Mouse (Mus musculus): Measurements from ENCODE around the gene Serinc4.
A peak's percentile ranks its signal among the peaks of the same experiment; 100 is the strongest.
"Not testable (repeated sequence)": the region's sequence is repeated elsewhere in the genome, so short reads cannot be mapped to it uniquely, and the experiment has no call there.

Gene Serinc4

GRCm38 (mm10) chr2:121456692-121457642 is at the start of gene Serinc4:
Serinc4 (minus strand) TSS chr2:121456781.
- DNase-seq (ENCODE audit: low spot score in 2 of 2) = peak; percentile 92 to 93

GRCm38 (mm10) chr2:121501550-121501949 is 45.0 kb upstream of the Serinc4 start:
- not testable (repeated sequence) for DNase-seq (ENCODE audit: low spot score in 2 of 2)

GRCm38 (mm10) chr2:121484403-121484802 is 27.8 kb upstream of the Serinc4 start:
- not testable (repeated sequence) for DNase-seq (ENCODE audit: low spot score in 2 of 2)

- DNase-seq (ENCODE audit: low spot score in 2 of 2) = no peak
These were observed 27.0 kb upstream of the Serinc4 start for GRCm38 (mm10) chr2:121483576-121483975.

- not testable (repeated sequence) for DNase-seq (ENCODE audit: low spot score in 2 of 2)
These were observed 24.3 kb upstream of the Serinc4 start for GRCm38 (mm10) chr2:121480916-121481315.

GRCm38 (mm10) chr2:121480498-121480897 is 23.9 kb upstream of the Serinc4 start:
- DNase-seq (ENCODE audit: low spot score in 2 of 2) = peak; percentile 8 to 39

DNA sequence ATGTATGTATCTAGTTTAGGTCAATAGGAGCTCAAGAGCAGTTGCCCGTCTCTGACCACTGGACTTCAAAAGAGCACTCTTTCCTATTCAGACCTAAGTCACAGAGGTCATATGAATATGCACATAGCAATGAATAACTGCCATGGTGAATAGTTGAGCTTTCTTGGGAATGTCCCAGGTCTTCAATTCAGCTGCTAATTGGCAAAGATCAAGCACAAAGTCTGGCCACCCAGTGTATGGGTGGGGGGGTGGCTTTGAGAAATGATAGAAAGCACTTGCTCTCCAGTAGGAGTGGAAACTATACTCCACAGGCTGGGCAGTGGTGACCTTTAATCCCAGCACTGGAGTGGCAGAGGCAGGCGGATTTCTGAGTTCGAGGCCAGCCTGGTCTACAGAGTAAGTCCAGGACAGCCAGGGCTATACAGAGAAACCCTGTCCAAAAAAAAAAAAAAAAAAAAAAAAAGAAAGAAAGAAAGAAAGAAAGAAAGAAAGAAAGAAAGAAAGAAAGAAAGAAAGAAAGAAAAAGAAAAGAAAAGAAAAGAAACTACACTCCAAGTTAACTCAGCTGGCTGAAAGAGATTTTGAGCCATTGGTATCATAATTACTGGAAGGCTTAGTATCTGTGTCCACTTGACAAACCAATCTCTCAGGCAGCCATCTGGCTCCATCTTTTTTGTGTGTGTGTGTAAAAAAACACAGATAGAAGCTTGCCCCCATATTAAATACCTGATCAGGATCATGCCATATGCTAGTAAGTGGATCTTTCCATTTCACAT is 21.1 kb upstream of the Serinc4 start:
- DNase-seq (ENCODE audit: low spot score in 2 of 2) = no peak

- not testable (repeated sequence) for DNase-seq (ENCODE audit: low spot score in 2 of 2)
These were observed 18.7 kb upstream of the Serinc4 start for GRCm38 (mm10) chr2:121475306-121475705.

DNA sequence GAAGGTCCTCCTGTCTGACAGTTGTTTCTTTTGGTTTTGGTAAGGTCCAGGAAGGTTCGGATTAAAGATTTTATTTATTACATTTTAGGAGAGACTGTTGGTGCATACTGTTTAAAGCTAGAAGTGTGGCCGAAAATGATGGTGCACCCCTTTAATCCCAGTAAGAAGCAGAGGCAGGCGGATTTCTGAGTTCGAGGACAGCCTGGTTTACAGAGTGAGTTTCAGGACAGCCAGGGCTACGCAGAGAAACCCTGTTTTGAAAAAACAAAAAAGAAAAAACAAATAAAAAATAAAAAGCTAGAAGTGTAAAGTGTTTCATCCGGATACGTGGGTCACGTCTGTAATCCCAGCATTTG is 17.6 kb upstream of the Serinc4 start:
- DNase-seq (ENCODE audit: low spot score in 2 of 2) = no peak

DNA sequence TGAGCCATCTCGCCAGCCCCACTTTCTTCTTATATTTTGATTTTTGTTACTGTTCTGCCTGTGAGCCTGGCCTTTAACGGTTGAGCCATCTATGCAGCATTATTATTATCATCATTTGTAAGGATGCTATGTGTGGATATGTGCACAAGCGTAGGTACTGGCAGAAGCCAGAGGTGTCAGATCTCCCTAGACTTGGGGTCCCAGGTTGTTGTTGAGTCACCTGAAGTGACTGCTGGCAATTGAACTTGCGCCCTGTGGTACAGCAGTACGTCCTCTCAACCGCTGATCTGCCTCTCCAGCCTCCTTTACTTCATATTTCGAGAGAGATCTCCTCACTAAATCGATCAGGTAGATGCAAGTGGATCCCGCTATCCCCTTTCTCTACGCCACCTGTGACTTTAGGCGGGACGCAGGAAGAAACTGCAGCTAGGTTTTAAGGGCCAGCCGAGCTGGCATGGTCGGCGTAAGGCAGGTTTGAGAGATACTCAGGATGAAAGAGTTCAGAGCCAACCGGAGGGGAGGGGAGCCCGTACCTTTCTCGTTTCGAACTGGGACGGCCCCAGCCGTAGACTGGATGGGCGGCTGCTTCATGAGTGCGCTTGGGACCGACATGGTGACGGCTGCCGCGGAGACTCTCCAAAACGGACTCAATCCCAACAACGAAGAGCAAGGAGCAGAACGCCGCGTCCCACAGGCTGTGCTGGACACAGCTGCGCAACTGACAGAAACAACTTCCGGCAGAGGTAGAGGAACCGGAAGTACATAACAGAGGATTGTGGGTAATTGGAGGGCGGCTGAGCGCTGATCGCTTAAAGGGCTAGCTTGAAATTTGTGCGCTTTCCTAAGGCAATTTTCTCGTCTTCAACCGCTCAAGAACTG is 17.0 kb upstream of the Serinc4 start, which contains the start of gene Mfap1b:
Mfap1b (minus strand) TSS at position 767 of the 879 bp plus-strand sequence.
- peak; percentile 80 to 83 for DNase-seq (ENCODE audit: low spot score in 2 of 2)

DNA sequence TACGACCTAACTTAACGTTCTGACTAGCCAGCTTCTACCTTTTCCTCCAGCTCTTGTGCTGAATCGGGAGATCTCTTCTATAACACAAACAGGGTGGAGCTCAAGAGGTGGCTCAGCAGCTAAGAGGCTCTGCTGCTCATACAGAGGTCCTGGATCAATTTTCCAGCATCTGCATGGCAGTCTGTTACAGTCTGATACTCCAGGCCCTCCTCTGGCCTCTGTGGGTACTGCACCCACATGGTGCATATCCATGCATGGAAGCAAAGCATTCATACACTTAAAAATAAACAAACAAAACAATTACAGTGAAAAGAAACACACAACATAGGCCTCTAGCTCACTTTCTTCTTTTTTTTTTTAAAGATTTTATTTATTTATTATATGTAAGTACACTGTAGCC is 16.2 kb upstream of the Serinc4 start:
- not testable (repeated sequence) for DNase-seq (ENCODE audit: low spot score in 2 of 2)

DNA sequence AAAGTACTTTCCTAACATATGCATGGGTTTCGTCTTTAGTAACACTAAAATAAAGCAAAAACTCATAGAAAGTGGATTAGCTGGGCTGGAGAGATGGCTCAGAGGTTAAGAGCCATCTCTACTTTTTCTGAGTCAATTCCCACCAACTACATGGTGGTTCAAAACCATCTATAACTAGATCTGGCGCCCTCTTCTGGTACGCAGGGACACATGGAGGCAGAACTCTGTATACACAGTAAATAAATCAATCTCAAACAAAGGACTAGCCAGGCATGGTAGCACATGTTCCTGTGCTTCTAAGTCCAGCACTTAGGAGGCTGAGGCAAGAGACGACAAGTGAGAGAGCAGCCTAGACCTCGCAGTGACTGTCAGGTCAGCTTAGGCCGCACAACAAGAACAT is 12.4 kb upstream of the Serinc4 start:
- DNase-seq (ENCODE audit: low spot score in 2 of 2) = not testable (repeated sequence)

DNA sequence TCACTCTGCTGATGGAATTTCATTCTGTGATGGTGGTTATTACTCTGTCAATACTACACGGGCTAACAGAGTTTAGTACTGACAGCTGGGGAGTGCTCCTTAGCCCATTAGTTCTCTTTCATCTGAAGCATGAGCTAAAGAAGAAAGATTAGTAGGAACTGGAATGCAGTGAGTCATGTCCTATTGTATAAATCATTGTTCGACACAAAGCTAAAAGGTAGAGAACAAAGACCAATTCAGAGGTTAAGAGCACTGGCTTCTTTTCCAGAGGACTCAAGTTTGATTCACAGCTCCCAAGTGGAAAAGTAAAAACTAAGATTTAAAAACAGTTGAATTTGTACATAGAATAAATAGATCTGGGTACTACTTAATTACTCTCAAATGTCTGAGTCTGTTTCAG is 3.5 kb upstream of the Serinc4 start:
- no peak for DNase-seq (ENCODE audit: low spot score in 2 of 2)

DNA sequence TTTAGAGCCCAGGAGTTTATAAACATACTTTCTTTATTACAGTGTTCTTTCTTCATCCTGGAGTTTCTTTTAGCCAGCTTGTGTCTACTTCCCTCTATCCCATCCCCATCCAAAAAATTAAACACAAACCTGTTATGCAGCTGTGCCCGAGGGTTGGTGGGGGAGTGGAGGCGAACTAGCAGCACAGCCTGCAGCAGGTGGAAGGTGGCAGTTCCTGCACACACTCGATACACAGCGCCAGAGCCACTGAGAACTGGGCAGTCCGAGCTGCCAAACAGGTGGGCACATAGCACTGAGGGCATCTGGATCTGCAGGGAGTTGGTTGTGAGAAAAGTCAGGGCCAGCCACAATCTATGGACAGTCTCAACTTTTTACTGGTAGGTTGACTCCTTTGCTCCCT is 1.0 kb downstream of the Serinc4 start:
- no peak for DNase-seq (ENCODE audit: low spot score in 2 of 2)

GRCm38 (mm10) chr2:121453917-121454316 is 2.7 kb downstream of the Serinc4 start:
- no peak for DNase-seq (ENCODE audit: low spot score in 2 of 2)

GRCm38 (mm10) chr2:121452990-121453389 is 3.6 kb downstream of the Serinc4 start, which contains the start of gene Hypk:
Hypk (plus strand) TSS chr2:121453290.
- DNase-seq (ENCODE audit: low spot score in 2 of 2) = no peak

DNA sequence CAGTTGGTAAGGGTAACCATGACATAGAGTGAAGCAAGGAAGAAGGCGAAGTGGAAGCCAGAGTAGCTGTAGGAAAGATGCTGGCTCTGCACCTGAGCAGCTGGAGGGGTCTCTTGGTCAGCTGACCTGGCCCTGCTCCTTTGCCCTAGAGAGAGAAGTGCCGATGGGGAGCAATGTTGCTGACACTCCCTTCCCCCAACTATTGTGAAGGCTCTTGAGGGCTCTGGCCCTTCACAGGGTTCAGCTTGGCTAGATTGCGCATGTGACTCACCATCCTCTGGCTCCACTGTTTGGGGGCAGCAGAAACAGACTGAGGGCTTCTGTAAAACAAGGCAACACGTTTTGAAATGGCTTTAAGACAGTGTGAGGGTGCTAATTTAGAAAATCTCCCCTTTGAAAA is 4.2 kb downstream of the Serinc4 start:
- DNase-seq (ENCODE audit: low spot score in 2 of 2) = no peak

- DNase-seq (ENCODE audit: low spot score in 2 of 2) = peak; percentile 19 to 38
These were observed 6.5 kb downstream of the Serinc4 start for GRCm38 (mm10) chr2:121450093-121450492.

- DNase-seq (ENCODE audit: low spot score in 2 of 2) = no peak
These were observed 7.0 kb downstream of the Serinc4 start for GRCm38 (mm10) chr2:121449545-121450011.

- peak; percentile 100 for DNase-seq (ENCODE audit: low spot score in 2 of 2)
These were observed 7.6 kb downstream of the Serinc4 start, which contains the start of gene Serf2 for GRCm38 (mm10) chr2:121448739-121449535. Serf2 (plus strand) TSS chr2:121449195.

All from spleen, postnatal 36 days (tissue).